Mouse (Mus musculus) heart, postnatal 25 days (tissue): ENCODE data around the gene Gtf2f1. TPM values are rescaled to one million over a fixed set of nuclear protein-coding genes. Genes with fewer than 3 reads are reported as not detected.

ENCODE experiments used
- DNase-seq: peaks from one replicate; pipeline ENCODE4 v3.0.0; 2022; ENCODE audit warnings: low spot score
- intact Hi-C: fragments of 180-260 bp; cut with DNase I; formaldehyde crosslinking; loops from one replicate; pipeline ENCODE4 v1.15.1; 2025
- total RNA-seq, 2 experiments: library from RNA; stranded (reverse); gene quantifications; 2 replicates each; pipeline ENCODE4 v1.2.3; 2021

Gene Gtf2f1
- total RNA-seq, 2 experiments from 2014 or later = 20.4 to 22.7 TPM

DNA sequence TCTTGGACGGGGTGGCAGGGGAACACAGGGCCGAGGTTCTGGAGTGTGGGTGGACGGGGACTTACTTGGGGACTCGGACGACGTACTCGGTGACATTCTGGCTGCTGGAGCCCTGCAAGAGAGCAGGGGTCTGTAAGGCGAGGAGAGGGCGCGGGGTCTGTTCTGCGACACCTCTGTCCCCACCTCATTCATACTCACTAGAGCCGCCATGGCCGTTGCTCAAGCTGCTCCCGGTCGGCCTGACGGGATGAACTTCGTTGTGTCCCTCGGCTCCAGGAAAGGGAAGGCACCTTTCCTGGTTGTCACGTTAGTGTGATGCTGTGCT is 215 bp downstream of the Gtf2f1 start:
- intact Hi-C loops = loop anchor here (2.0 kb wide), 1 partner anchor 14 kb away; the partner anchor contains the start of gene Alkbh7
- DNase-seq = no peak

- DNase-seq = no peak
- intact Hi-C loops = no loop called here
Observed at GRCm38 (mm10) chr17:57007137-57007905, 3.8 kb downstream of the Gtf2f1 start.

DNA sequence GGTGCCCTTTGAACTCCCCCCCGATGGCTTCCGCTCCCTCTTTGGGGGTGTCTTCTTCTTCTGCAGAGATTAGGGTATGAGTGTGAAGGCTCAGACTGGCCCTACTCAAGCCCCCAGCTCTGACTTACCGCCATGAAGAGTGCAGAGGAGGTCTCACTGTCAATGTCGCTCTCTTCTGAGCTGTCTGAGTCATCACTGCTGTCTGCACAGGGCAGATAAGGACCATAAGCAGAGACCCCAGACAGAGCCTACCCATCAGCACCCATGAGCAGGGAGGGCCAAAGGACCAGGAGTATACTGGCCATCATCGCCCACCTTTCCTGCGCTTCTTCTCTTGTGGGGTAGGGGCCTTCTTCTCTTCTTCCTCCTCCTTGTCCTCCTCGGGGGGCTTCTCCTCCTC is 7.1 kb downstream of the Gtf2f1 start:
- intact Hi-C loops = no loop called here
- no peak for DNase-seq

DNA sequence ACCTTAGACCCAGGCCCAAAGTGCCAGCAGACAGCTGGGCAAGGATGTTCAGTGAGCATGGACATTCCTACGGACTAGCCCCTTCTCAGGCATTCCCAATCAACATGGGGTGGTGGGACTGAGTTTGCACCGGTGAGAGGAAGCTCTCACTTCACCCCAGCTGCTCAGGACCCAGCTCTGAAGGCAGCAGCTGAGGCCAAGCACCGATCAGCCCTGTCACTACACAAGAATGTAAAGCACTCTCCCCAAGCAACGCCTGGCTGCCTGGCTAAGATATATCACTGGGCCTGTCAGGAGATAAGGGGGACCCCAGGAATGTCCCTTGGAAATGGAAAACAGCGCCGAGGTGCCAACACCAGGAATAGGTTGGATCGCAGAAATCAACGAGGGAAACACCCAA is 9.9 kb downstream of the Gtf2f1 start:
- intact Hi-C loops = no loop called here
- DNase-seq = no peak

- intact Hi-C loops = loop anchor here (5.0 kb wide), 3 partner anchors 97 to 332 kb away; no protein-coding TSS in a partner anchor
- DNase-seq = no peak
Observed at GRCm38 (mm10) chr17:56999968-57000609, 11.0 kb downstream of the Gtf2f1 start, which contains the start of gene Pspn. TSS of gene Pspn (minus strand) at chr17:57000018.

DNA sequence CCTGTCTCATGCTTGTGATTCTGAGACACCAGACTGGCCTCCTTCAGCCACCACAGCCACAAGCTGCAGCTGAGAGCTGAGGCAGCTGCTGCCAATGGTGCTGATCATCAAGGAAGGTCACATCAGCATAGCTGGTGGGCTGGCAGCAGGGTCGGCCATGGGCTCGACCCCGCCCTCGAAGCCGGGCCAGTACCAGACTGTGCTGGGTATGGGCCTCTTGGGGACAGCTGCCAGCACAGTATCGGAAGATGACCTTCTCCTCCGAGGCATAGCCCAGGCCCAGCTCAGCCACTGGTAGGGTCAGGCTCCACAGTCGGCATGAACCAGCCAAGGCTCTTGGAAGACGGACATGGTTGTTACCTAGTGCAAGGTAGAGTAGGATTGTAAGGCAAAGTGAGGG is 11.7 kb downstream of the Gtf2f1 start:
- no peak for DNase-seq
- intact Hi-C loops = loop anchor here (5.0 kb wide), 3 partner anchors 98 to 333 kb away; no protein-coding TSS in a partner anchor

DNA sequence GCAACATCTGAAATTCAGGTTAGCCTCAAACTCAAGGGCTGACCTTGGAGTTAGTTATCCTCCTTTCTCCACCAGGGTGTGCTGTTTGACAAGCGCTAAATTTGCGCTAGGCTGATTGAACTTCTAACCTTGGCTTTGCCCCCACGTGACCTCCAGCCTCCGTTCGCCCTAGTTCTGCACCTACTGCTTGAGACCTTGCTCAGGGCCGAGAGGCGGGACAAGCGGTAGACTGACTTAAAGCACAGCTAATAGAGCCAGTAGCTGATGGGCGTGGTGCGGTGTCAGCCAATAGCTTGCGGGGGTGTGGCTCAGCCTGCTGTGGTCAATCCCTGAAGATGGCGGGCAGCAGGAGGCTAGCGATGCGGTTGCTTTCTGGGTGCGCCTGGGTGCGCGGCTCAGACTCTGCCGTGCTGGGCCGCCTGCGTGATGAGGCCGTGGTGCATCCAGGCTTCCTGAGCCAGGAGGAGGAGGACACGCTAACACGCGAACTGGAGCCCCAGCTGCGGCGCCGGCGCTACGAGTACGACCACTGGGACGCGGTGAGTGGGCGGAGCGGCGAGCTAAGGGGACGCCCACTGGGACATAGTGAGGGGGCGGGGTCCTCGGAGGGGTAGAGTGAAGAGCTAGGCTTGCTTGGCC is 13.9 kb downstream of the Gtf2f1 start, which contains the start of gene Alkbh7:
Gene Alkbh7 (plus strand): TSS at position 311 of the 639 bp plus-strand sequence.
- intact Hi-C loops = loop anchor here (2.0 to 5.0 kb wide), 4 partner anchors 14 to 335 kb away; partner anchors contain the start of genes Gm17949 and Gtf2f1
- DNase-seq = peak; percentile 96

GRCm38 (mm10) chr17:56996506-56996905 is 14.6 kb downstream of the Gtf2f1 start:
- DNase-seq = no peak

GRCm38 (mm10) chr17:56995046-56995445 is 16.0 kb downstream of the Gtf2f1 start:
- intact Hi-C loops = loop anchor here (5.0 kb wide), 3 partner anchors 102 to 337 kb away; no protein-coding TSS in a partner anchor
- no peak for DNase-seq

More at GRCm38 (mm10) chr17:56996506-56996905, 14.6 kb downstream of the Gtf2f1 start:
- intact Hi-C loops = loop anchor here (1.0 to 5.0 kb wide), 5 partner anchors 14 to 336 kb away; partner anchors contain the start of genes Gm17949 and Gtf2f1

GRCm38 (mm10) chr17:56990966-56991365 is 20.1 kb downstream of the Gtf2f1 start:
- no peak for DNase-seq
- intact Hi-C loops = loop anchor here (5.0 kb wide), 1 partner anchor 66 kb away; the partner anchor contains the start of genes Crb3 and Slc25a23

DNA sequence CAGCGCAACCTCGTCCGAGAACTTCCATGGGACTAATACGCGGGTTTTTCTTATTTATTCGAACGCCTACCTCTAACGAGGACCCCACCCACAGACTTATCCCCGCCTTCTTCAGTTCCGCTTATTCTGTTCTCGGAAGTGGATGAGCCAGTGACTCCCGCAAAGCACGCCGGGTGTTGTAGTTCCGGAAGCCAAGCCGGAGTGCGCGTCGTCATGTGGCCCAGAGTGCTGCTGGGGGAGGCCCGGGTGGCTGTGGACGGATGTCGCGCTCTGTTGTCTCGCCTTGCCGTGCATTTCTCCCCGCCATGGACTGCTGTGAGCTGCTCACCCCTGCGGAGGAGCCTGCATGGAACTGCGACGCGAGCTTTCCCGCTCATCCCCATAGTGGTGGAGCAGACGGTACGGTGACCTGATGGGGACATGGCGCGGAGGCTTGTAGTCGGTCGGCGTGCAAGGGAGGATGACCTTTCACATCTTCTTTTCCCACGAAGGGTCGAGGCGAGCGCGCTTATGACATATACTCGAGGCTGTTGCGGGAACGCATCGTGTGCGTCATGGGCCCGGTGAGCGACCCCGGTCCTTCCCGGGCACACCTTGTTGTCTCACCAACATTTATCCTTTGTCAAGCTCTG is 20.9 kb downstream of the Gtf2f1 start, which contains the start of gene Clpp:
Gene Clpp (plus strand): TSS at position 191 of the 632 bp plus-strand sequence.
- intact Hi-C loops = loop anchor here (5.0 kb wide), 1 partner anchor 67 kb away; the partner anchor contains the start of genes Crb3 and Slc25a23
- DNase-seq = peak; percentile 93

DNA sequence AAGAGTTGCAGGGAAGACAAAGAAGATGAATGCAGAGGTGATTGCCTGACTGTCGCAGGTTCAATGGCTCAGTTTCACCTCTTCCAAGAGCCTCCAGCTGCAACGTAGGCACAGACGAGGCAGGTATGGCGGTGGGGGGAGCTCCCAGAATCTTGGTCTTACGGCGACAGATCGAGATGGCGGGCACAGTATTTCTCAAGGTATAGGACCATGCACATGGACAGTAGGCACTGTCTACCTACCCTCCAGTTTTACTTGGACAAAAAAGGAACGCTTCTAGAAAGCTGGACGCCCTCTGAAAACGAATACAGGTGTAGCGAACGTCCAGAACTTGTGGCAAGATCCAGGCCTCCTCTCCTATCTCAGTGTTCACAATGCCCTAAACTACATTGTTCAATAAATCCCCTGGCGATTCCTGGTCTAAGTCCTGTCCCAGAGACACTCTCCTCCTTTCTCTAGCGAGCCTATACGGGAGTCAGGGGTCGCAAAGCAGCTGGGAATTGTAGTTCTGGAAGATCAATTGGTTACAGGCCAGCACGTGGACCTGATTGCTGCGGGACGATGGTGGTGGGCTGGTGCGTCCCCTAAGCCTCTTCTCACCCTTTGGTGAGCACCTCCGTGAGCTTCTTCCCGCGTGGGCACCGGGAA is 21.5 kb downstream of the Gtf2f1 start:
- DNase-seq = no peak
- intact Hi-C loops = loop anchor here (5.0 kb wide), 1 partner anchor 68 kb away; the partner anchor contains the start of genes Crb3 and Slc25a23

DNA sequence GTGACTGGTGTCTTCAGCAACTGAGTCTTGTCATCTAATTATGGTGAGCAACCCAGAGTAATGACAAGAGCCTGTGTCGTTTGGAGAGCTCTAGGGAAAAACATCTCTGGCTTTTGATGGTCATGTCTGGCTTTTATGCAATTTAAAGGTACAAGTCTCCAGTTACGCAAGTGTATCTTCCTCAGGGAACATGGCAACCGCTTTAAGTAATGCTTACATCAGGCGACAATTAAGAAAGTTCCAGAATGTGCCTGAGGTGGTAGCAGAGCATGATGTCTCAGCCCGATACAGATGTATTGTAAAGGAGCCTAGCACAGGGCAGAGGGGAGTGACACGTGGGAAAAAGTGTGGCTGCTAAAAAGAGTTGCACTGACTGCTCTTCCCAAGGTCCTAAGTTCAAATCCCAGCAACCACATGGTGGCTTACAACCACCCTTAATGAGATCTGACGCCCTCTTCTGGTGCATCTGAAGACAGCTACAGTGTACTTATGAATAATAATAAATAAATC is 22.1 kb downstream of the Gtf2f1 start:
- DNase-seq = no peak
- intact Hi-C loops = no loop called here

GRCm38 (mm10) chr17:56988441-56988840 is 22.6 kb downstream of the Gtf2f1 start:
- DNase-seq = no peak
- intact Hi-C loops = no loop called here

DNA sequence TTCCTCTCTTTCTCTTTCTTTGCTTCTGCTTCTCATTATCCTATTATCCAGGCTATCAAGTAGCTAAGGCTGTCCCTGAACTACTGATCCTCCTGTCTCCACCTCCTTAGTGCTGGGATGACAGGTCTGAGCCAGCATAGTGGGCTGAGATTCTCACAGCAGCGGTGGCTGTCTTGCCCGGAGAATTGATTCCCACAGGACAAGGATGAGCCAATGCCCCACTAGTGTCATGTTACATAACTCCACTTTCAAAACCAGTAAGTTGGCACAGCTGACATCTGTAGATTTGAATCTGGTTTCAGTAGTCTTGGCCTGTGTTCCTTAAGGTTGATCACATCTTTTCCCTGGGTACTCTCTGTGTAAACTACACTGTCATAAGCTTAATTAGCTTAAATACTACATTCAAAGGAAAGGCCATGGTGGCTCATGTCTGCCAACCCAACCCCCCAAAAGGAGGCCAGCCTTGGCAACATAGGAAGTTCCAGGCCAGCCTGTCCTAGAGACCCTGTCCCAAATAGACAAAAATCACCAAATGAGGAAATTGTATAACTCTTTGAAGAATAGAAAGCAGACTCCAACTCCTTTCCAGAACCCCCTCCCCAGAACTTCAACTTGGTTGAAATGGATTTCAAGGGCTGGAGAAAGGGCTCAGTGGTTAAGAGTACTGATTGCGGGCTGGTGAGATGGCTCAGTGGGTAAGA is 24.8 kb downstream of the Gtf2f1 start:
- intact Hi-C loops = no loop called here

GRCm38 (mm10) chr17:56985656-56986055 is 25.4 kb downstream of the Gtf2f1 start:
- intact Hi-C loops = no loop called here
- DNase-seq = no peak

More for the DNA sequence above, 24.8 kb downstream of the Gtf2f1 start:
- no peak for DNase-seq

GRCm38 (mm10) chr17:56984886-56985285 is 26.2 kb downstream of the Gtf2f1 start:
- intact Hi-C loops = no loop called here
- DNase-seq = no peak

GRCm38 (mm10) chr17:56982013-56982412 is 29.1 kb downstream of the Gtf2f1 start, which contains the start of gene Acer1:
TSS of gene Acer1 (minus strand) at chr17:56982126.
- intact Hi-C loops = no loop called here
- no peak for DNase-seq
